Mouse (Mus musculus) liver, adult 2 months (tissue): ENCODE results near the gene Slc28a3.

Experiments
- CTCF ChIP-seq: fragments of 200-500 bp; IDR thresholded peaks from 2 replicates; pipeline ENCODE4 v1.5.1; 2011; ENCODE audit warnings: low read depth, low read length, control low read depth
- POLR2A ChIP-seq: fragments of 200-500 bp; IDR thresholded peaks from 2 replicates; pipeline ENCODE4 v1.6.1; 2011; ENCODE audit warnings: low read length, control low read depth; ENCODE audit not compliant: insufficient read depth; ENCODE audit errors: extremely low read depth

- TF ChIP-seq CTCF: no peak
- TF ChIP-seq POLR2A: no peak
Measured at GRCm38 (mm10) chr13:58591912-58592311, 18.8 kb downstream of the Slc28a3 start.
